Mouse (Mus musculus) G1E (cell line): ENCODE results near the gene Hpcal1.

ENCODE experiments used
- CTCF ChIP-seq: IDR thresholded peaks from 2 replicates; pipeline ENCODE4 v1.5.1; 2012; ENCODE audit warnings: low read depth, low read length, inconsistent platforms, mixed read lengths
- TAL1 ChIP-seq: conservative IDR thresholded peaks from 2 replicates; pipeline ENCODE4 v1.6.1; 2012; ENCODE audit warnings: low read depth, low read length, inconsistent platforms, mixed read lengths

GRCm38 (mm10) chr12:17712571-17712970 lies 21.9 kb downstream of the Hpcal1 start:
- TF ChIP-seq CTCF (no peak), TAL1 (no peak)
